Mouse (Mus musculus): ENCODE measurements around the gene Epb41. TPM values are rescaled to one million over a fixed set of nuclear protein-coding genes. Genes with fewer than 3 reads are reported as not detected.

The Epb41 gene
- total and polyA plus RNA-seq, 2 experiments: 29.6 to 46.8 TPM

DNA sequence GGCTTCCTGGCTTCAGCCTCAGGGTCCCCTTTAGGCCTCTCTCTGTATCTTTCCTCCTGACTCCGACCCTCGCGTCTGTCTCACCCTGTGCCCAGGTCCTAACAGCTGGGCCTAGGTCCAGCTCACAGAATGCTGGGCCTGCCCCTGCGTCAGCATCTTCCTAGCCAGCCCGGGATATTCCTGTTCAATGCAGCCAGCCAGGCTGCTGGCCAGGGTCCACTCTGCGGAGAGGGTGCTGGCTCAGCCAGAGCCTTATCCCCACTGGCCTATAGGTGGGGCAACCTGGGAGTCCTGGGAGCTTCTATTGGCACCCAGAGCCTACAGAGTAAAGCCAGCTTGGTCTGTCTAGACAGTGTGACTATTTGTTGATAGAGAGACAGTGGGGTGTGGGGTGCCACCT is 2.2 kb downstream of the Epb41 start:
- WGBS: 18% methylated on average over 6 of the region's 6 CpGs
- H3K36me3 ChIP-seq (ENCODE audit: control insufficient read depth, insufficient read depth, low read length): peaks cover 2% of the 10 kb centered on the region; the same call in 1 of the 2 replicates
- H3K27ac ChIP-seq (replicated peaks; ENCODE audit: insufficient read depth, low read depth, low read length): peak overlapping the region; percentile 63
- DNase-seq (ENCODE audit: extremely low read depth, low read depth, low spot score): peak; percentile 79
- TF ChIP-seq CTCF (IDR thresholded peaks at IDR 0.05; ENCODE audit: low read depth, low read length) (peak; percentile 33; the same call in 1 of the 2 replicates), POLR2A (IDR thresholded peaks at IDR 0.05; ENCODE audit: extremely low read depth, insufficient read depth, low read length) (no peak)
- H3K4me3 ChIP-seq (ENCODE audit: insufficient read depth, low read depth, low read length): peak overlapping the region; percentile 45; the same call in 1 of the 2 replicates
- H3K4me1 ChIP-seq (ENCODE audit: control insufficient read depth, insufficient read depth, low read length): peaks cover 33% of the 10 kb centered on the region
- no peaks in the 10 kb centered on the region for H3K27me3 ChIP-seq (ENCODE audit: control insufficient read depth, insufficient read depth, low read length)
- H3K79me2 ChIP-seq (ENCODE audit: control insufficient read depth, insufficient read depth, low read length): peaks cover 33% of the 10 kb centered on the region; the same call in 1 of the 2 replicates
- H3K9ac ChIP-seq (ENCODE audit: low read depth, low read length): peak overlapping the region; percentile 61; the same call in 1 of the 2 replicates

DNA sequence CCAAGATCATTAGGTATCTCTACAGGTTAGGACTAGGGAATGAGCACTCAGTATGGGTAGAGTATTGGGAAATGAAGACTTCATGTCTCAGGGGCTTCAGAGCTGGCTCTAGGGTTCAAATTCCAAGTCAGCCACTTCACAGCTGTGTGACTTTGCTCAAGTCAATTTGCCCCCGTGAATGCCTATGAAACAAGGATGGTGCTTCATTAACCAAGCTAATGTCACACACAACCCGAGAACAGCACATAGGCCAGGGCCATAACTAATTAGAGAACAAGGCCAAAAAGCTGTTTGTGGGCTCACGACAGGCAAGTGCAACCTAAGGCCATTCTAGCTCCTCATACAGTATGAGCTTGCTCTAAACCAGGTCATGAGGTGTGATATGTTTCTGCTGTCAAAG is 3.0 kb downstream of the Epb41 start:
- Histone ChIP-seq H3K79me2 (ENCODE audit: control insufficient read depth, insufficient read depth, low read length) (peaks cover 39% of the 10 kb centered on the region; the same call in 1 of the 2 replicates), H3K36me3 (ENCODE audit: control insufficient read depth, insufficient read depth, low read length) (peaks cover 2% of the 10 kb centered on the region; the same call in 1 of the 2 replicates), H3K9ac (ENCODE audit: low read depth, low read length) (no peak overlapping the region), H3K4me3 (ENCODE audit: insufficient read depth, low read depth, low read length) (no peak overlapping the region), H3K4me1 (ENCODE audit: control insufficient read depth, insufficient read depth, low read length) (peaks cover 40% of the 10 kb centered on the region), H3K27ac (replicated peaks; ENCODE audit: insufficient read depth, low read depth, low read length) (no peak overlapping the region; the same call in 1 of the 2 replicates), H3K27me3 (ENCODE audit: control insufficient read depth, insufficient read depth, low read length) (no peaks in the 10 kb centered on the region)
- DNase-seq (ENCODE audit: extremely low read depth, low read depth, low spot score): peak; percentile 33
- no peak for TF ChIP-seq POLR2A (IDR thresholded peaks at IDR 0.05; ENCODE audit: extremely low read depth, insufficient read depth, low read length)
- TF ChIP-seq CTCF (IDR thresholded peaks at IDR 0.05; ENCODE audit: low read depth, low read length): no peak
- WGBS: 37% methylated on average over 3 of the region's 3 CpGs

DNA sequence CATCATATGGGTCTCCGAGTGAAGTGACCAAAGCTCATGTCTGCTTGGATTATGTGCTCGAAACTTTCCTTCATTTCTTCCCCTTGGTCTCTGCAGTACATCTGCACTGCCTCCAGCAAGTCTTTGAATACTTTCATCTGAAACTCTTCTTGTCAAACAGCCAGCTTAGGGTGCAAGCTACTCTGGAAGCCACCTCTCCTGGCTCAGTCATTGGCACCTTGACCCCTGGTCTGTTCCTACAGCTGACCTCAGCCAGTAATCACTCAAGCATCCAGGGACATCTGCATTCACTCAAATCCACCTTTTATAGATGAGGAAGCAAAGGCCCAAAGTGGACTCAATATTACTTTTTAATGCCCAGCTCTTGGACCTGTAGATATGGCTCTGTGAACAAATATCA is 3.4 kb downstream of the Epb41 start:
- Histone ChIP-seq H3K79me2 (ENCODE audit: control insufficient read depth, insufficient read depth, low read length) (peaks cover 40% of the 10 kb centered on the region; the same call in 1 of the 2 replicates), H3K27me3 (ENCODE audit: control insufficient read depth, insufficient read depth, low read length) (no peaks in the 10 kb centered on the region), H3K4me1 (ENCODE audit: control insufficient read depth, insufficient read depth, low read length) (peaks cover 45% of the 10 kb centered on the region), H3K9ac (ENCODE audit: low read depth, low read length) (no peak overlapping the region), H3K4me3 (ENCODE audit: insufficient read depth, low read depth, low read length) (no peak overlapping the region), H3K36me3 (ENCODE audit: control insufficient read depth, insufficient read depth, low read length) (peaks cover 2% of the 10 kb centered on the region; the same call in 1 of the 2 replicates), H3K27ac (replicated peaks; ENCODE audit: insufficient read depth, low read depth, low read length) (no peak overlapping the region)
- 95% methylated on average over 2 of the region's 2 CpGs for WGBS
- TF ChIP-seq POLR2A (IDR thresholded peaks at IDR 0.05; ENCODE audit: extremely low read depth, insufficient read depth, low read length): no peak
- no peak for TF ChIP-seq CTCF (IDR thresholded peaks at IDR 0.05; ENCODE audit: low read depth, low read length)
- DNase-seq (ENCODE audit: extremely low read depth, low read depth, low spot score): peak; percentile 57

DNA sequence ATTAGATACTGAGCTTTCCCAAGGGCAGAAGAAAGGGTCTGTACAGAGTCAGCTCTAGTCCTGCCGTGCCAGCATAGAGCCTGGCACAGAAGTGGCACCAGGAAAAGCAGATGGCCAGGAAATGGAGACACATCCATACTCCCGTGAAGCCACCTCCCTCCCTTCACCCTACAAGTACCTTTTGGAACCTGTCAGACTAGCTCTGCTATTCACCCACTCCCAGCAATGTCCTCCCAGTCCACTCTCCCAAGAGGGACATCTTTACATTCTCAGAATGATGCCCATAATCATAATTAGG is 7.2 kb downstream of the Epb41 start:
- 6% methylated on average over 2 of the region's 2 CpGs for WGBS
- TF ChIP-seq CTCF (IDR thresholded peaks at IDR 0.05; ENCODE audit: low read depth, low read length) (no peak), POLR2A (IDR thresholded peaks at IDR 0.05; ENCODE audit: extremely low read depth, insufficient read depth, low read length) (no peak)
- Histone ChIP-seq H3K36me3 (ENCODE audit: control insufficient read depth, insufficient read depth, low read length) (peaks cover 2% of the 10 kb centered on the region; the same call in 1 of the 2 replicates), H3K27ac (replicated peaks; ENCODE audit: insufficient read depth, low read depth, low read length) (peak overlapping the region; percentile 33), H3K9ac (ENCODE audit: low read depth, low read length) (no peak overlapping the region), H3K27me3 (ENCODE audit: control insufficient read depth, insufficient read depth, low read length) (no peaks in the 10 kb centered on the region), H3K4me1 (ENCODE audit: control insufficient read depth, insufficient read depth, low read length) (peaks cover 63% of the 10 kb centered on the region), H3K79me2 (ENCODE audit: control insufficient read depth, insufficient read depth, low read length) (peaks cover 39% of the 10 kb centered on the region; the same call in 1 of the 2 replicates), H3K4me3 (ENCODE audit: insufficient read depth, low read depth, low read length) (no peak overlapping the region)
- DNase-seq (ENCODE audit: extremely low read depth, low read depth, low spot score): no peak

DNA sequence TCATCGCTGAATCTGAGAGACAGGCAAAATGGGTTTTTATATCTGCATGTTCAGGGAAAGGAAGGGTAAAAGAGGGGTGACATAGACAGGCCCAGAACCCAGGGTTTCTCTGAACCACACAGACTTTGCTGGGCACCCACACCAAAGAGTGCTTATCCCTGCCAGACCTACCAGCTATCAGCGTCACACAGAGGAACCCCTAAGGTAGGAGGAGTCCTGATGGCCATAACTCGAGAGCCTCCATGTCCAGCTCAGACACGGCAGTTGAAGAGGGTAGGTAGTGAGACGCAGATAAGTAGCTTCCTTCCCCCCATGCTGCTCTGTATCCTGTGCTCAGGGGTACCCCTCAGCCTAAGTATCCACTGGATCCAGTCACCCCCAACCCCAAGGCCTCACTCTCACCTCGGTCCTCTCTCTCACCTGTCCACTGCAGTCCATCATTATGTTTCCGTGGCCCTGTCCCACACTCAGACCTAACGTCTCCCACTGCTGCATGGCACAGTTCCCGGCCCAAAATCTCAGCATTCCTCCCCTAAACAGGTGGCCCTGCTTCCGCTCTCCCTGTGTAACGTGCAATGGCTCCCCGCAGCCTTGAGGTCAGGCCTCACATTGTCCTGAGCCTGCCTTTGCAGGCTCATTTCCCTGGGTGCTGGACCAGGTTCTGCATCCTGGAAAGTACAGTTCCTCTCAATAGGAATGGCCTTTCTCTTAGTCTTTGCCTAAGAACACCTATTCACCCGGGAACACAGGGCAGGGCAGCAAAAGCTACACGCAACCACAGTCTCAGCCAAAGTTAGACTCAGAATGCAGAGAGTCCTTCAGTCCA is 7.8 kb downstream of the Epb41 start:
- WGBS: 68% methylated on average over 14 of the region's 14 CpGs
- H3K9ac ChIP-seq (ENCODE audit: low read depth, low read length): no peak overlapping the region
- peaks cover 63% of the 10 kb centered on the region for H3K4me1 ChIP-seq (ENCODE audit: control insufficient read depth, insufficient read depth, low read length)
- no peak overlapping the region for H3K4me3 ChIP-seq (ENCODE audit: insufficient read depth, low read depth, low read length)
- H3K79me2 ChIP-seq (ENCODE audit: control insufficient read depth, insufficient read depth, low read length): peaks cover 37% of the 10 kb centered on the region; the same call in 1 of the 2 replicates
- peaks cover 2% of the 10 kb centered on the region; the same call in 1 of the 2 replicates for H3K36me3 ChIP-seq (ENCODE audit: control insufficient read depth, insufficient read depth, low read length)
- DNase-seq (ENCODE audit: extremely low read depth, low read depth, low spot score): no peak
- no peaks in the 10 kb centered on the region for H3K27me3 ChIP-seq (ENCODE audit: control insufficient read depth, insufficient read depth, low read length)
- peak overlapping the region; percentile 94 for H3K27ac ChIP-seq (replicated peaks; ENCODE audit: insufficient read depth, low read depth, low read length)
- TF ChIP-seq CTCF (IDR thresholded peaks at IDR 0.05; ENCODE audit: low read depth, low read length) (no peak), POLR2A (IDR thresholded peaks at IDR 0.05; ENCODE audit: extremely low read depth, insufficient read depth, low read length) (no peak)

All from liver, adult 2 months (tissue).